Mouse (Mus musculus): ENCODE results near the gene Cyp2u1.
"Not testable (repeated sequence)": the region's sequence is repeated elsewhere in the genome, so short reads cannot be mapped to it uniquely, and the experiment has no call there.

Gene Cyp2u1

GRCm38 (mm10) chr3:131302452-131303319, at the start of gene Cyp2u1:
Gene Cyp2u1 (minus strand): TSS chr3:131303227.
- peak; percentile 84 to 89 for DNase-seq

- DNase-seq, result no peak
These were observed 47.5 kb upstream of the Cyp2u1 start for GRCm38 (mm10) chr3:131350539-131350938.

- DNase-seq, result no peak
These were observed 46.0 kb upstream of the Cyp2u1 start for GRCm38 (mm10) chr3:131349013-131349412.

- no peak for DNase-seq
These were observed 45.5 kb upstream of the Cyp2u1 start for GRCm38 (mm10) chr3:131348579-131348950.

GRCm38 (mm10) chr3:131347831-131348578, 45.0 kb upstream of the Cyp2u1 start:
- no peak for DNase-seq

- no peak for DNase-seq
These were observed 42.9 kb upstream of the Cyp2u1 start for GRCm38 (mm10) chr3:131345903-131346302.

GRCm38 (mm10) chr3:131343311-131343710, 40.3 kb upstream of the Cyp2u1 start:
- no peak for DNase-seq

GRCm38 (mm10) chr3:131340885-131341284, 37.9 kb upstream of the Cyp2u1 start:
- no peak for DNase-seq

GRCm38 (mm10) chr3:131339280-131339679, 36.3 kb upstream of the Cyp2u1 start:
- no peak for DNase-seq

- DNase-seq, result not testable (repeated sequence)
These were observed 34.7 kb upstream of the Cyp2u1 start for GRCm38 (mm10) chr3:131337749-131338148.

- no peak for DNase-seq
These were observed 33.6 kb upstream of the Cyp2u1 start for GRCm38 (mm10) chr3:131336629-131337028.

- DNase-seq, result peak in 1 of 2 experiments; percentile 4
These were observed 32.1 kb upstream of the Cyp2u1 start for GRCm38 (mm10) chr3:131335117-131335547.

- no peak for DNase-seq
These were observed 24.2 kb upstream of the Cyp2u1 start for GRCm38 (mm10) chr3:131327189-131327588.

GRCm38 (mm10) chr3:131326637-131327036, 23.6 kb upstream of the Cyp2u1 start:
- DNase-seq, result no peak

- DNase-seq, result no peak
These were observed 19.2 kb upstream of the Cyp2u1 start for GRCm38 (mm10) chr3:131322081-131322815.

- DNase-seq, result peak; percentile 58 to 62
These were observed 17.2 kb upstream of the Cyp2u1 start for GRCm38 (mm10) chr3:131320184-131320583.

- no peak for DNase-seq
These were observed 15.2 kb upstream of the Cyp2u1 start for GRCm38 (mm10) chr3:131318211-131318610.

GRCm38 (mm10) chr3:131317126-131317525, 14.1 kb upstream of the Cyp2u1 start:
- no peak for DNase-seq

GRCm38 (mm10) chr3:131315957-131316510, 13.0 kb upstream of the Cyp2u1 start:
- no peak for DNase-seq

GRCm38 (mm10) chr3:131312340-131312739, 9.3 kb upstream of the Cyp2u1 start:
- DNase-seq, result no peak

GRCm38 (mm10) chr3:131310572-131310971, 7.5 kb upstream of the Cyp2u1 start:
- DNase-seq, result no peak

- no peak for DNase-seq
These were observed 4.8 kb upstream of the Cyp2u1 start for GRCm38 (mm10) chr3:131307811-131308210.

GRCm38 (mm10) chr3:131306255-131306654, 3.2 kb upstream of the Cyp2u1 start:
- no peak for DNase-seq

All from thymus, postnatal 36 days (tissue).